Mouse (Mus musculus) intestine, embryonic 15.5 days (tissue): Measurements from ENCODE around the gene Tnfaip8l2. TPM values are rescaled to one million over a fixed set of nuclear protein-coding genes. Genes with fewer than 3 reads are reported as not detected.
"Not testable (repeated sequence)": the region's sequence is repeated elsewhere in the genome, so short reads cannot be mapped to it uniquely, and the experiment has no call there.

ENCODE experiments used
- ATAC-seq: fragments of 200-750 bp; cut with Nextera tagmentation; 2 replicates; pipeline ENCODE4 v1.8.0; 2017; ENCODE audit warnings: moderate TSS enrichment, moderate library complexity
- H3K27ac ChIP-seq: fragments of 300-500 bp; sonication (generic); 2 replicates; pipeline ENCODE4 v1.5.1; 2015; ENCODE audit warnings: mild to moderate bottlenecking, inconsistent platforms
- H3K27me3 ChIP-seq: fragments of 300-500 bp; sonication (generic); replicated peaks from 2 replicates; pipeline ENCODE4 v1.6.1; 2015; ENCODE audit warnings: inconsistent platforms
- H3K36me3 ChIP-seq: fragments of 300-500 bp; sonication (generic); 2 replicates; pipeline ENCODE4 v1.6.1; 2015; ENCODE audit warnings: inconsistent platforms
- H3K4me1 ChIP-seq: fragments of 300-500 bp; sonication (generic); replicated peaks from 2 replicates; pipeline ENCODE4 v1.6.1; 2015; ENCODE audit warnings: inconsistent platforms
- H3K4me2 ChIP-seq: fragments of 300-500 bp; sonication (generic); replicated peaks from 2 replicates; pipeline ENCODE4 v1.6.1; 2015; ENCODE audit warnings: mild to moderate bottlenecking, inconsistent platforms
- H3K4me3 ChIP-seq: fragments of 300-500 bp; sonication (generic); replicated peaks from 2 replicates; pipeline ENCODE4 v1.5.1; 2015; ENCODE audit warnings: inconsistent platforms
- H3K9ac ChIP-seq: fragments of 300-500 bp; sonication (generic); 2 replicates; pipeline ENCODE4 v1.6.1; 2015; ENCODE audit warnings: inconsistent platforms
- H3K9me3 ChIP-seq: fragments of 300-500 bp; sonication (generic); 2 replicates; pipeline ENCODE4 v1.6.1; 2016; ENCODE audit warnings: inconsistent platforms
- WGBS: fragments of 180-500 bp; shearing (Covaris S2); methylation state at CpG from one replicate; pipeline ENCODE4 v1.1.7; 2015; 5-methylcytosine and 5-hydroxymethylcytosine counted together
- polyA plus RNA-seq: library from polyadenylated mRNA; unstranded; fragments of >200 nt; fragmentation: Nextera tagmentation; extraction: Ambion mirVana; gene quantifications from 2 replicates; pipeline ENCODE4 v1.2.1, GENCODE M21; 2015

Gene Tnfaip8l2
- polyA plus RNA-seq, 1 experiment from 2014 or later = 4.3 TPM

DNA sequence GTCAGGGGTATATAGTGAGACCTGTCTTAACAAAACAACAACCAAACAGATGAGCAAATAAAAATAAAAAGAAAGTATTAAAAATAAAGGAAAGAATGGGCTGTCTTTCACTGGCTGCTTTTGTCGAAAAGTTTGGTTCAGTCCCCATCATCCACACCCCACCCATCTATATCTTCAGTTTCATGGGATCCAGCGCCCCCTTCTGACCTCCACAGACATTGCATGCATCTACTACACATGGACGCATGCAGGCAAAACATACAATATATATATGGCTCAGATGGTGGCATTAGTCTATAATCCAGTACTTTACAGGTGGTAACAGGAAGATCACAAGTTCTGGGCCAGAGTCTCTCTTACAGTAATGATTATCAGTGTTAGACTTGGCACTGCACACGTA is 11.7 kb upstream of the Tnfaip8l2 start:
- H3K36me3 ChIP-seq = no peaks in the 10 kb centered on the region
- no peaks in the 10 kb centered on the region for H3K9me3 ChIP-seq

DNA sequence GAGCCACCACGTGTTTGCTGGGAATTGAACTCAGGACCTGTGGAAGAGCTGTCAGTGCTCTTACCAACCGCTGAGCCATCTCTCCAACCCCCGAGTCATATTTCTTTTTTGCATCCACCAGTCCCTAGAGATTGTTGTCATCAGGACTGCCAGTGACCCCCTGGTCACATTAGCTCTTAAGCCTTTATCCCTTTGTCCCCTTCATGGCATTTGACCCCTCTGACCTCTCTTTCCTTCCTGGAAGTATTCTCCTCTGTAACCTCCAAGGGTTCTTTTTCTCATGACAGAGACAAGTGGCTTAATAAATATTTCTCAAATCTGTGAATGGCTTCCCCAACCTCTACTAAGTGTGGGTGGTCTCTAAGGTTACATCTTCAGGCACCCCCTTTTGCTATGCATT is 5.8 kb upstream of the Tnfaip8l2 start:
- Histone ChIP-seq H3K36me3 (no peaks in the 10 kb centered on the region), H3K4me3 (no peak overlapping the region), H3K9me3 (no peaks in the 10 kb centered on the region), H3K27me3 (no peaks in the 10 kb centered on the region), H3K4me1 (no peaks in the 10 kb centered on the region), H3K27ac (no peak overlapping the region), H3K9ac (no peak overlapping the region), H3K4me2 (no peak overlapping the region)
- ATAC-seq = no peak
- 68% methylated on average over 3 of the region's 3 CpGs for WGBS

More for the DNA sequence above, 11.7 kb upstream of the Tnfaip8l2 start:
- Histone ChIP-seq H3K4me1 (no peaks in the 10 kb centered on the region), H3K27ac (no peak overlapping the region), H3K9ac (no peak overlapping the region), H3K4me3 (no peak overlapping the region), H3K27me3 (no peaks in the 10 kb centered on the region), H3K4me2 (no peak overlapping the region)
- 60% methylated on average over 4 of the region's 4 CpGs for WGBS
- ATAC-seq = no peak

DNA sequence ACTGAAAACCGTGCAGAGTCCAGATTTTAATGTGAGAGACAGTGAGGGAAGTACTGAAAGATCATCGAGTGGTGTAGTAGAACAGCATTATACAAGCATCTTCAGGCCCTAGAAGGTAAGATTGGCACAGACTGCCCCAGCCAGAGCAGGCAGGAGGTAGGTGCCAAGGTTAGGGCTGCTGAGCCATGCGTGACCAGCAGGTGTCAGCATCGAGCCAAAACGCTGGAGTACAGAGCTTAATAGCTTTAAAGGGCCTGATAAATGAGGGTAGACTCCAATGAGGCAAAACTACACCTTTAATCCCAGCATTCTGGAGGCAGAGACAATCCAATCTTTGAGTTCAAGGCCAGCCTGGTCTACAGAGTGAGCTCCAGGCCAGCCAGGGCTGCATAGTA is 454 bp upstream of the Tnfaip8l2 start:
- no peaks in the 10 kb centered on the region; the same call in none of the 2 replicates for H3K36me3 ChIP-seq
- no peak overlapping the region for H3K4me2 ChIP-seq
- no peak overlapping the region for H3K9ac ChIP-seq
- no peaks in the 10 kb centered on the region for H3K4me1 ChIP-seq
- ATAC-seq = peak; percentile 83
- no peaks in the 10 kb centered on the region for H3K9me3 ChIP-seq
- H3K27me3 ChIP-seq = no peaks in the 10 kb centered on the region
- no peak overlapping the region for H3K4me3 ChIP-seq
- 6% methylated on average over 5 of the region's 5 CpGs for WGBS
- no peak overlapping the region for H3K27ac ChIP-seq

DNA sequence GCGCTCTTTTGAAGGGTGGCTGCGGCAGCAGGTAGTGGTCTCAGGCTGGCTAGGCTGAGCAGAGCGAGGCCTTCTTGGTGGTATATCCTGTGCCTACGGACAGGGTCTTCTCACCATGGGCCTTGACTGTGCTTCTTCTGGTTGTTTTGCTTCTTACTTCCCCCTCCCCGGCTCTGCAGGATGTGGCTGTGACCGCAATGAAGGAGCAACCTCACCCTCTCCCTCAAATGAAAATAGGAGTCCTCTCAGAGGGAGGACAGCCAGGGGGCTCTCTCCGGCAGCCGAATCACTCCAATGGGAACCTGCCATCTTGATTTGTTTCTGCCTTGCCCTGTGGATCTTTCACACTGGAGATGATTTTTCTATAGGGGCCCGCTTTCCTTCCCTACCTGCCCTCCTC is 686 bp downstream of the Tnfaip8l2 start:
- Histone ChIP-seq H3K36me3 (no peaks in the 10 kb centered on the region; the same call in none of the 2 replicates), H3K9ac (no peak overlapping the region), H3K4me1 (no peaks in the 10 kb centered on the region), H3K27me3 (no peaks in the 10 kb centered on the region), H3K4me2 (no peak overlapping the region), H3K9me3 (no peaks in the 10 kb centered on the region), H3K27ac (no peak overlapping the region), H3K4me3 (no peak overlapping the region)
- ATAC-seq = no peak
- whole genome bisulfite sequencing = 91% methylated on average over 9 of the region's 9 CpGs

- Histone ChIP-seq H3K9ac (no peak overlapping the region), H3K27ac (no peak overlapping the region), H3K9me3 (no peaks in the 10 kb centered on the region), H3K4me3 (no peak overlapping the region), H3K4me1 (no peaks in the 10 kb centered on the region), H3K27me3 (no peaks in the 10 kb centered on the region), H3K4me2 (no peak overlapping the region), H3K36me3 (no peaks in the 10 kb centered on the region; the same call in none of the 2 replicates)
- ATAC-seq = no peak
- 95% methylated on average over 6 of the region's 6 CpGs for WGBS
Measured at GRCm38 (mm10) chr3:95140795-95141194, 1.4 kb downstream of the Tnfaip8l2 start.

DNA sequence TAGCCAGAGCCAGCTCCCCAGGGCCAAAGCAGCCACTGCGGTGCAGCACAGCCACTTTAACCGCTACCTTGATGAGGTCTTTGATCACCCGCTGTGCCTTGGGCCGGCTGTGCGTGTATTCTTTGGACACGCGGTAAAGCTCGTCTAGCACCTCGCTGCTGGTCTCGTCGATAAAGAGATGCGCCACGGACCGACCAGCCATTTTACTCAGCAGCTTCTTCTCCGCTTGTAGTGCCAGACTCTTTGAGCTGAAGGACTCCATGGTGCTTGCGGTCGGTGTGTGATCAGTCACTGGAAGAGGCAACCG is 1.9 kb downstream of the Tnfaip8l2 start:
- no peak overlapping the region for H3K4me3 ChIP-seq
- no peaks in the 10 kb centered on the region for H3K9me3 ChIP-seq
- 68% methylated on average over 18 of the region's 18 CpGs for WGBS
- no peaks in the 10 kb centered on the region; the same call in none of the 2 replicates for H3K36me3 ChIP-seq
- H3K27me3 ChIP-seq = no peaks in the 10 kb centered on the region
- H3K4me1 ChIP-seq = 0 out of 2 replicates have a peak, but pooled peaks cover under 1% of the 10 kb centered on the region
- no peak for ATAC-seq
- no peak overlapping the region for H3K9ac ChIP-seq
- no peak overlapping the region for H3K27ac ChIP-seq
- H3K4me2 ChIP-seq = 0 out of 2 replicates have a peak overlapping the region, but pooled peaks have one; percentile 17

DNA sequence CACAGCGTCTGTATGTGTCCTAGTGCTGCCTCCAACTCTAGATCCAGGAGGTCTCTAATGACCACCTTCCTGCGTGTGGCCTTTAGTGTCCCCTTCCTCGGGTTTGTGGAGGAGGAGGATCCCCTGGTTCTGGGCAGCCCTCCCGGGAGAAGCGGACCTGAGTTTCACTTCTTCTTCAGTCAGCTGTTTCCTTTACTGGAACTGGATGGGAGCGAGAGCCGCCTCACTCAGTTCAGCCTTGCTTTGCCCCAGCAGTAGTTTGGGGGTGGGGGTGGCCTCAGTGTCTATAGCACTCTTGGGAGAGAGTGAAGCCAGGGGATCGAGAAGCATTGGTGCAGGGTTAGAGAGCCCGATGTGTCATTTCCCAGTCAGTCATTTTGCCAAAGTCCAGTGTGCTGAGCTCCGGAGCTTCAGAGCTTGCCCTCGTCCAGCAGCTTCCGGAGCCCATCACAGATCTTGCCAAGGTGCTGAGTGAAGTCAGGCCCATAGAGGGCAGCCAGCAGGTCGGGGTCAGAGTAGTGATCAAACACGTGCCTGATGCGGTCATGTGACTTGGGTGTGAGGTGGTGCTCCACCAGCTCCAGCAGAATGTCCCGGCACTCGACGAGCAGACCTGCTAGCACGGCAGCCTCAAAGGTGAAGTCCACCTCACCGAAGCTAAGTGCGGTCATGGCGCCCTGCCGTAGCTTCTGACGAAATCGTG is 2.4 kb downstream of the Tnfaip8l2 start:
- ATAC-seq = no peak
- 0 out of 2 replicates have a peak overlapping the region, but pooled peaks have one; percentile 17 for H3K4me2 ChIP-seq
- WGBS = 72% methylated on average over 25 of the region's 25 CpGs

DNA sequence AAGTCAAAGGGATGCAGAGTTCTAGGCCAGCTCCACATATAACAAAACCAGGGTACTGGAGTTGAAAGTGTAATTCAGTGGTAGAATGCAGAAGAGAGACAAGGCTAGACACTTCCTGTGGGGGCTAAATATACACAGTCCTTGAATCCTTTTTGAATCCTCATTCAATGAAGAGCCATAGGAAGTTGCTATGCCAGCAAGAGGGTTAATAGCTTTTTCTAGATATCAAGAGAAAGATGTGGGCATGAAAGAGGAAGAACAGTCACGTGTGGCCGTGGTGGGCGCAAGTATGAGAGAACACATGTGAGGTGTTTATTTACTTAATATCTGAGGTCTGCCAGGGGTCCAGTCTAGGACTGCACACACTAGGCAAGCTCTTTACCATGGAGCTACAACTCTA is 5.8 kb downstream of the Tnfaip8l2 start:
- no peak overlapping the region for H3K9ac ChIP-seq
- WGBS = 82% methylated on average over 3 of the region's 3 CpGs
- no peak overlapping the region for H3K27ac ChIP-seq
- 0 out of 2 replicates have a peak, but pooled peaks cover 8% of the 10 kb centered on the region for H3K4me1 ChIP-seq
- no peak overlapping the region for H3K4me2 ChIP-seq
- no peak for ATAC-seq
- H3K36me3 ChIP-seq = no peaks in the 10 kb centered on the region; the same call in none of the 2 replicates
- no peak overlapping the region for H3K4me3 ChIP-seq
- no peaks in the 10 kb centered on the region for H3K27me3 ChIP-seq
- H3K9me3 ChIP-seq = no peaks in the 10 kb centered on the region

More for the DNA sequence above, 2.4 kb downstream of the Tnfaip8l2 start:
- H3K36me3 ChIP-seq = no peaks in the 10 kb centered on the region; the same call in none of the 2 replicates
- no peak overlapping the region for H3K27ac ChIP-seq
- H3K9ac ChIP-seq = no peak overlapping the region
- H3K4me3 ChIP-seq = no peak overlapping the region
- H3K27me3 ChIP-seq = no peaks in the 10 kb centered on the region
- H3K4me1 ChIP-seq = 0 out of 2 replicates have a peak, but pooled peaks cover 5% of the 10 kb centered on the region
- no peaks in the 10 kb centered on the region for H3K9me3 ChIP-seq

- Histone ChIP-seq H3K4me2 (peak overlapping the region; percentile 67), H3K9me3 (no peaks in the 10 kb centered on the region), H3K9ac (no peak overlapping the region), H3K36me3 (peaks cover 4% of the 10 kb centered on the region; the same call in 1 of the 2 replicates), H3K27me3 (no peaks in the 10 kb centered on the region), H3K4me3 (peak overlapping the region; percentile 30), H3K27ac (no peak overlapping the region), H3K4me1 (0 out of 2 replicates have a peak, but pooled peaks cover 8% of the 10 kb centered on the region)
- 79% methylated on average over 7 of the region's 7 CpGs for WGBS
- ATAC-seq = no peak
Measured at GRCm38 (mm10) chr3:95135433-95136052, 6.6 kb downstream of the Tnfaip8l2 start.

DNA sequence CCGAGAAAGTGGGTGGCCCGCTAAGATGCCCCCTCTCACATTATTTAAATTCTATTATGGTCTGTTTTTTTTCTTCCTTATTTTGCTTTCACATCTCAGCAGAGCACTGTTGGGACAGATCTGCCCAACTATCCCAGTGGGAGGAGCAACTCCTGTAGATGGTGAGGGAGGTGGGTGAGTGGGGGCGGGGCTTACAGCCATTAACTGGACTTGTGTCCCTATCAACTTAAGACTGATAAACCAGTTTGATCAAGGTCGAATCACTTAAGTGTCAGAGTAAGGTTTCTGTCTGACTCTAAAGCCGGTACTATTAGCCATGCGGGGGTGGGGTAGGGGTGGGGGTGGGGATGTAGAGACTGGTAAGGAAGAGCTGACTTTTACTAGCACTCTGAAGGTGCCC is 7.1 kb downstream of the Tnfaip8l2 start:
- 18% methylated on average over 6 of the region's 6 CpGs for WGBS
- ATAC-seq = peak; percentile 65
- 0 out of 2 replicates have a peak, but pooled peaks cover 8% of the 10 kb centered on the region for H3K4me1 ChIP-seq
- H3K9me3 ChIP-seq = no peaks in the 10 kb centered on the region
- 0 out of 2 replicates have a peak overlapping the region, but pooled peaks have one; percentile 9 for H3K27ac ChIP-seq
- peak overlapping the region; percentile 67 for H3K4me2 ChIP-seq
- peak overlapping the region; percentile 30 for H3K4me3 ChIP-seq
- H3K27me3 ChIP-seq = no peaks in the 10 kb centered on the region
- H3K9ac ChIP-seq = no peak overlapping the region
- peaks cover 4% of the 10 kb centered on the region; the same call in 1 of the 2 replicates for H3K36me3 ChIP-seq

GRCm38 (mm10) chr3:95134133-95134532 is 8.0 kb downstream of the Tnfaip8l2 start:
- H3K4me2 ChIP-seq, H3K4me1 ChIP-seq, H3K36me3 ChIP-seq, H3K9ac ChIP-seq, H3K27ac ChIP-seq, H3K9me3 ChIP-seq, H3K4me3 ChIP-seq, H3K27me3 ChIP-seq: not testable (repeated sequence)
- no CpG with 5 or more reads among the region's 12 CpGs for WGBS
- peak; percentile 59 for ATAC-seq

DNA sequence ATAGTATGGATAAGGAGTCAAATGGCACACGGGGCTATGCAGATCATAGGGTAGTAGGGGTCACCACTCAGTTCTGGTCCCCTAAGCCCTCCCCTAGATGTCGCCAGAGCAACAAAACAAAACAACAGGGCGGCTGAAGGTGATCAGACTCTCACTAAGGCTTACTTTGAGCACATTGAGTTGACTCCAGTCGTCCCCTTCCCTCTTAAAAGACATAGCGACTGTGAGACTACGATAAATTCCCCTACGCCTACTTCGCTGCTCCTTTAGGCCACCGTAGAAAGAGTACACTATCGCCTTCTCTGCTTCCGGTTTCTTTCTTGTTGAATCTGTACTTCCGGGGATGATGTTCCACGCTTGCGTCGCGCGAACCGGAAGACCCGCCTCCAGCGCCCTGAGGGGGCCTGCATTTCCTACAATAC is 8.5 kb downstream of the Tnfaip8l2 start, which contains the start of the genes Scnm1 and Lysmd1:
Gene Scnm1, minus strand, starts transcription at position 332 of the 422 bp plus-strand sequence.
Gene Lysmd1, plus strand, starts transcription at position 409 of the 422 bp plus-strand sequence.
- Histone ChIP-seq H3K4me1 (0 out of 2 replicates have a peak, but pooled peaks cover 8% of the 10 kb centered on the region), H3K36me3 (peaks cover 4% of the 10 kb centered on the region), H3K4me3 (peak within 1 kb of the TSS; percentile 59), H3K9me3 (no peaks in the 10 kb centered on the region), H3K9ac (peak within 1 kb of the TSS; percentile 67), H3K27me3 (no peaks in the 10 kb centered on the region), H3K4me2 (peak within 1 kb of the TSS; percentile 69), H3K27ac (peak within 1 kb of the TSS; percentile 63)
- under 1% methylated on average over 20 of the region's 20 CpGs for WGBS
- peak; percentile 95 for ATAC-seq
